Mouse (Mus musculus) forebrain, embryonic 11.5 days (tissue): ENCODE data around the gene Insig2. TPM values are rescaled to one million over a fixed set of nuclear protein-coding genes. Genes with fewer than 3 reads are reported as not detected.

Source experiments
- ATAC-seq: fragments of 200-750 bp; cut with Nextera tagmentation; replicated peaks from 2 replicates; pipeline ENCODE4 v1.8.0; 2017; ENCODE audit warnings: moderate TSS enrichment; ENCODE audit not compliant: low FRiP score
- DNase-seq: peaks from one replicate; pipeline ENCODE4 v3.0.0-alpha.2; 2017; ENCODE audit warnings: low spot score
- H3K27ac ChIP-seq: fragments of 300-500 bp; sonication (generic); 2 replicates; pipeline ENCODE4 v1.5.1; 2014; ENCODE audit warnings: low read depth, low read length
- H3K27me3 ChIP-seq: fragments of 300-500 bp; sonication (generic); 2 replicates; pipeline ENCODE4 v1.6.1; 2014; ENCODE audit warnings: mild to moderate bottlenecking, low read length, mixed read lengths; ENCODE audit not compliant: control insufficient read depth, insufficient read depth
- H3K36me3 ChIP-seq: fragments of 300-500 bp; sonication (generic); 2 replicates; pipeline ENCODE4 v1.6.1; 2014; ENCODE audit warnings: mild to moderate bottlenecking, low read length, moderate library complexity, mixed read lengths; ENCODE audit not compliant: control insufficient read depth, insufficient read depth
- H3K4me1 ChIP-seq: fragments of 300-500 bp; sonication (generic); replicated peaks from 2 replicates; pipeline ENCODE4 v1.6.1; 2014; ENCODE audit warnings: low read length, mixed read lengths; ENCODE audit not compliant: control insufficient read depth, insufficient read depth
- H3K4me2 ChIP-seq: fragments of 300-500 bp; sonication (generic); 2 replicates; pipeline ENCODE4 v1.6.1; 2014; ENCODE audit warnings: low read depth, mild to moderate bottlenecking, low read length, moderate library complexity, mixed read lengths; ENCODE audit not compliant: severe bottlenecking
- H3K4me3 ChIP-seq: fragments of 300-500 bp; sonication (generic); 2 replicates; pipeline ENCODE4 v1.5.1; 2014; ENCODE audit warnings: low read depth, low read length
- H3K9ac ChIP-seq: fragments of 300-500 bp; sonication (generic); 2 replicates; pipeline ENCODE4 v1.6.1; 2014; ENCODE audit warnings: low read length
- H3K9me3 ChIP-seq: fragments of 300-500 bp; sonication (generic); 2 replicates; pipeline ENCODE4 v1.6.1; 2016; ENCODE audit warnings: low read length, mixed read lengths; ENCODE audit not compliant: control insufficient read depth
- WGBS: fragments of 180-500 bp; shearing (Covaris S2); extraction: QIAGEN DNeasy Blood & Tissue Kit; methylation state at CpG from one replicate; pipeline ENCODE4 v1.1.7; 2014; 5-methylcytosine and 5-hydroxymethylcytosine counted together
- polyA plus RNA-seq: library from polyadenylated mRNA; unstranded; fragments of >200 nt; fragmentation: Nextera tagmentation; extraction: Ambion mirVana; gene quantifications from 2 replicates; pipeline ENCODE4 v1.2.1, GENCODE M21; 2014

The Insig2 gene
- polyA plus RNA-seq, 1 experiment from 2014 or later: 16.7 TPM

DNA sequence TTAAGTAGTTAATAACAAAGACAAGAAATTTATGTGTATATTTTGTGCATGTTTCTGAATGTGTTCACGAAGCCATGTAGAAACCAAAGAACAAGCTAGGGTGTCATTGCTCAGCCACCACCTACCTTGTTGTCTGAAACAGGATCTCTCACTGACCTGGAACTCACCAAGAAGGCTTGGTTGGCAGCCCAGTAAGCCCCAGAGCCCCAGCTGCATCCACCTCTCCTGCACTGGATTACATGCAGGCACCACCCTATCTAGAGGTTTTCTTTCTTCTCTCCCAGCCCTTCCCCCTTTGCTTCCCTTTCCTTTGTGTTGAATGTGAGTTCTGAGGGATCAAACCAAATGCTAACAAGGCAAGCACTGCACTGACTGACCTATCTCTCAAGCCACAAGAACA is 19.2 kb downstream of the Insig2 start:
- H3K27me3 ChIP-seq: no peaks in the 10 kb centered on the region
- ATAC-seq: no peak
- no peaks in the 10 kb centered on the region for H3K4me1 ChIP-seq
- H3K9me3 ChIP-seq: no peaks in the 10 kb centered on the region
- WGBS: 90% methylated on average over 1 of the region's 1 CpGs
- no peak overlapping the region for H3K27ac ChIP-seq
- H3K4me3 ChIP-seq: no peak overlapping the region
- no peaks in the 10 kb centered on the region; the same call in 1 of the 2 replicates for H3K36me3 ChIP-seq
- H3K9ac ChIP-seq: no peak overlapping the region
- no peak overlapping the region for H3K4me2 ChIP-seq
- no peak for DNase-seq

DNA sequence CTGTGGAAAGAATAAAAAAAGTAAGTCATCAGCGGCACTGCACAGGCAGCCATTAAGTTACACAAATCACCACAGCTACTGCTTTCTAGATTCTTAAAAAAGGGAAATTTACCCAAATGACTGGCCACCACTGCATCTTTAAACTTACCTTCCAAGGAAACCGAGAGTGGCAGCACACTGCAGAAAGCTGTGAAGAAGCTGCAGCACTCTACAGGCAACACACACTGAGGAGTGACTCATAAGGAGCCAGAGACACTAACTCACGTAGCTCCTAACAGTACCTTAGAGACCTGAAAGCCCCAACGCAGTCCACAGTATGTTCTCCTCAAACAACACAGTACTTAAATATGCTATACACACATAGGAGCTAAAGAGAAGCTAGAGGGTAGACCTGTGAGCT is 20.1 kb downstream of the Insig2 start:
- Histone ChIP-seq H3K4me1 (no peaks in the 10 kb centered on the region), H3K27ac (no peak overlapping the region), H3K9me3 (no peaks in the 10 kb centered on the region), H3K9ac (no peak overlapping the region), H3K4me2 (no peak overlapping the region), H3K27me3 (no peaks in the 10 kb centered on the region), H3K4me3 (no peak overlapping the region), H3K36me3 (no peaks in the 10 kb centered on the region; the same call in 1 of the 2 replicates)
- WGBS: 91% methylated on average over 4 of the region's 4 CpGs
- ATAC-seq (no peak), DNase-seq (no peak)

DNA sequence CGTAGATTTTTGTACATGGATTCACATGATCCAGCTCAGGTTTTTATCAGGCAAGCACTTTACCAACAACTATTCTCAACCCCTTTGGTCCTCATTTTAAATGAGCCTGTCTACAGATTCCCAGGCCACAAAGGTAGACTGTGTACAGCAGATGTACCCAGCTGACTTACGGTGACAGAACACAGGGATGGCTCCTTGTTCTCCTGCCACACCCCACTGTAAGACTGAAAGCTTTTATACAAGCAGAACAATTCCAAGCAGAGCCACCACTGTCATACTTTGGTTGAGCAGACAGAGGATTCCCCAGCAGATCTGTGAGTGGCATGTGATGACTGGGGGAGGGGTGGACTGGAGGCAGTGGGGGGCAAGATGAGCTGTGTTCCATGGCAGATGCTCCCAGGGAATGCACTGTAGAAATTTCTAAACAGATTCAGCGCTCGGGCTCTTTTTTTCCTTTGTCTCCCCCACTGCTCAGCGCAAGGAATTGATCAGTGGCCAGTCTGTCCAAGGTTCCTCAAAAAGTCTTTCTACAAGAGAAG is 35.6 kb downstream of the Insig2 start:
- H3K4me3 ChIP-seq: no peak overlapping the region
- H3K27ac ChIP-seq: no peak overlapping the region
- no peak for ATAC-seq
- 86% methylated on average over 5 of the region's 5 CpGs for WGBS
- H3K9ac ChIP-seq: no peak overlapping the region
- DNase-seq: no peak
- no peaks in the 10 kb centered on the region for H3K36me3 ChIP-seq
- H3K27me3 ChIP-seq: no peaks in the 10 kb centered on the region
- H3K4me2 ChIP-seq: no peak overlapping the region
- no peaks in the 10 kb centered on the region for H3K9me3 ChIP-seq
- no peaks in the 10 kb centered on the region for H3K4me1 ChIP-seq

DNA sequence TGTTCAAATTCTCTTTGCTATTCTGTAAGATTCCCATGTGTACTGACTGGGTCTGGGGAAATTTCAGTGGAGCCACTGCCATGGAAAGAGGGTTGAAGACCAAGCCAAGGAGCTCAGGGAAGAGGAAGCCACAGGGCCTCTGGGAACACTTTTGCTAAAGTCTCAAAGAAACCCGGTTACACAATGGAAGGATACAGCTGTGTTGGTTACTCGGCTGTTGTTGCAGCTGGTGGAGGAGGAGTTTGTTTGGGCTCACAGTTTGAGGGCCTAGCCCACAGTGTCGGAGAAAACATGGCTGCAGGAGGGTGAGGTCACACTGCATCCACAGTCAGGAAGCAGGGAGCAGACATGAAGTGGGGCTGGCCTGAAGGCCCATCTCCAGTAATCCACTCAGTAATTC is 38.8 kb downstream of the Insig2 start:
- Histone ChIP-seq H3K4me3 (no peak overlapping the region), H3K4me2 (no peak overlapping the region), H3K9ac (no peak overlapping the region), H3K27ac (no peak overlapping the region), H3K9me3 (no peaks in the 10 kb centered on the region), H3K4me1 (no peaks in the 10 kb centered on the region), H3K27me3 (no peaks in the 10 kb centered on the region), H3K36me3 (no peaks in the 10 kb centered on the region)
- ATAC-seq: no peak
- WGBS: 66% methylated on average over 3 of the region's 3 CpGs
- no peak for DNase-seq

DNA sequence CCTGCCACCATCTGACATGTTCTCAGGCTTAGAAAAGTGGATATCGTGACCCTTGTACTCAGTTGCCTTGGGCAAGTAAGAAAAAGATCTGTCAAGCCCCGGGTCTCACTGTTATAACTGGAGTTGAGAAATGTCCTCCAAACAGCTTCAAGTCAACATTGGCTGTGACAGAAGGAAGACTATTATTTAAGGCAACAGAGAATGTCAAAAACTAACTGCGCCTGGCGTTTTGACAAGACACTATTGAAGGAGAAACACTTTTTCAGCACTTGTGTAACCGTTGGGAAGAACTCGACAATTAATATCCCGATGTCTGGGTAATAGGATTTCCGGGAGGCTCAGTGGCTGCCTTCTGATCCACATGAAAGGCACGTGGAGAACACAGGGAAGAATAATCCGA is 41.5 kb downstream of the Insig2 start:
- H3K4me1 ChIP-seq: no peaks in the 10 kb centered on the region
- no peak overlapping the region for H3K9ac ChIP-seq
- ATAC-seq (no peak), DNase-seq (no peak)
- H3K4me3 ChIP-seq: no peak overlapping the region
- H3K4me2 ChIP-seq: no peak overlapping the region
- WGBS: 86% methylated on average over 10 of the region's 10 CpGs
- no peaks in the 10 kb centered on the region for H3K9me3 ChIP-seq
- no peaks in the 10 kb centered on the region for H3K36me3 ChIP-seq
- no peaks in the 10 kb centered on the region for H3K27me3 ChIP-seq
- no peak overlapping the region for H3K27ac ChIP-seq

DNA sequence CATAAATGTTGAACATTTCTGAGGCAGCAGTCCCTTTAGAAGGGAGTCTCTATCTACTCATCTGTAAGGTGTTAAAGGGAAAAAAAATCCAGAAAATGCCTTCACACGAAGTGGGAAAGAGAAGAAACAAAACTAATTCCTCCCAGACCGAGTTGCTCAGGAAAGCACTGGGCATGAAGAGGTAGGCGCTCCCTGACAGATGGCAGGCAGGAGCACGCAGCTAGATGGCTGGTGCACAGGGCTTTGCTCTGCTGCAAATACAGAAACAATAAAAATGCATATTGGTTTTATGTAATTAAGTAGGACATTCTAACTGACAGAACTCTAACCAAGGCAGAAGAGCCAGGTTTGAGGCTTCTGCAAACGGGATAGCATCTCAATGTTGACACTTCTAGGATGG is 42.0 kb downstream of the Insig2 start:
- Histone ChIP-seq H3K4me3 (no peak overlapping the region), H3K27ac (no peak overlapping the region), H3K4me1 (no peaks in the 10 kb centered on the region), H3K9me3 (no peaks in the 10 kb centered on the region), H3K36me3 (no peaks in the 10 kb centered on the region), H3K9ac (no peak overlapping the region), H3K27me3 (no peaks in the 10 kb centered on the region), H3K4me2 (no peak overlapping the region)
- DNase-seq: no peak
- no peak for ATAC-seq
- WGBS: 76% methylated on average over 5 of the region's 5 CpGs

DNA sequence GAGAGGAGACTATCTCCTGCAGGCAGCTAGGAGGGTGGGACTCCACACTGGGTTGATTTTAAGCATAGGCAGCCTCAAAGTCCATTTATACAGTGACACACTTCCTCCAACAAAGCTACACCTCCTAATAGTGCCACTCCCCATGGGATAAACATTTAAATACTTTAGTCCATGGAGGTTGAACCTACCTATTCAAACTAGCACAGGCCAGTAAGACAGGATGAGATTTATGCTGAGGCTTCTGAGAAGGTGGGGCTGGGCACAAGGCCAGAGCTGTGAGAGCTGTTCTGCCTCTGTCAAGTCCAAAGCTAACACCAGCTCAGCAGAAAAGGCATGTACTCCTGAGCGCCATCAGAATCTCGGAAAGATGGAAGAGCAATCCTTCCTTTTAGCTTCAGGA is 48.2 kb downstream of the Insig2 start:
- Histone ChIP-seq H3K36me3 (no peaks in the 10 kb centered on the region), H3K4me1 (no peaks in the 10 kb centered on the region), H3K4me2 (no peak overlapping the region), H3K27ac (no peak overlapping the region), H3K27me3 (no peaks in the 10 kb centered on the region), H3K9ac (no peak overlapping the region), H3K4me3 (no peak overlapping the region), H3K9me3 (no peaks in the 10 kb centered on the region)
- WGBS: 95% methylated on average over 2 of the region's 2 CpGs
- DNase-seq: no peak
- no peak for ATAC-seq

DNA sequence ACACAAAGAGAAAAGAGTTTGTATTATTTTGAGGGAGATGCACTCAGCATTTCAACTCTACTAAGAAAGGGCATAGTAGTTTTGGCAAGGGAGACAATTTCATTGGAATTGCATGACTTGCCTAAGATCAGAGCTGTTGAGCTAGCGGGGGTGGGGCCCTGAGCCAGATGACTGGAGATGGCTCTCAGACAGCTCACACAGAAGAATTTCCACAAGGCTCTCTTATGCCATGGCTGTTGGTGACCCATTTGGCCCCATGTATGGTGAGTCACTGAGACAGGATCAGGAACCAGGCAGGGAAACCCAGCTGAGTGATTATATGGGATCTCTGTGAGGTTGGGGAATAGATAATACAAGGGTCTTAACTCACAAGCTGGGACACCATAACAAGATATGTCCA is 51.9 kb downstream of the Insig2 start:
- ATAC-seq (no peak), DNase-seq (no peak)
- H3K4me2 ChIP-seq: no peak overlapping the region
- no peaks in the 10 kb centered on the region for H3K36me3 ChIP-seq
- H3K27ac ChIP-seq: no peak overlapping the region
- no peaks in the 10 kb centered on the region for H3K4me1 ChIP-seq
- no peaks in the 10 kb centered on the region for H3K27me3 ChIP-seq
- no peak overlapping the region for H3K9ac ChIP-seq
- H3K9me3 ChIP-seq: no peaks in the 10 kb centered on the region
- WGBS: 83% methylated on average over 1 of the region's 1 CpGs
- no peak overlapping the region for H3K4me3 ChIP-seq

DNA sequence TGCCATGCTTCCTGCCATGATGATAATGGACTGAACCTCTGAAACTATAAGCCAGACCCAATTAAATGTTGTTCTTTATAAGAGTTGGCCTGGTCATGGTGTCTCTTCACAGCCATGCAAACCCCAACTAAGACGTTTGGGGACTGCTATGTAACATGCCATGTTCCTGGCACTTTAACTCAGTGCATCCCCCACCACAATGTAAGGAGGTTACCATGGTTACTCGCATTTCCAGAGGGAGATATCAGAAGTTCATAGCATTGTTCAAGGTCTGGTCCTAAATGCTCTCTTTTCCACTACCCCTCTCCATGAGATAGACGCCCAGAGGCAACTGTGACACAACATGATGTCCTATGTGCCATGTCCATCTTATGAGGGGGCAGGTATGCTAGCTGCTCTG is 54.0 kb downstream of the Insig2 start:
- H3K9me3 ChIP-seq: no peaks in the 10 kb centered on the region
- WGBS: 73% methylated on average over 3 of the region's 3 CpGs

More for the DNA sequence above, 54.0 kb downstream of the Insig2 start:
- no peak for DNase-seq
- Histone ChIP-seq H3K4me1 (no peaks in the 10 kb centered on the region), H3K9ac (no peak overlapping the region), H3K27me3 (no peaks in the 10 kb centered on the region), H3K4me3 (no peak overlapping the region), H3K4me2 (no peak overlapping the region), H3K36me3 (no peaks in the 10 kb centered on the region), H3K27ac (no peak overlapping the region)
- ATAC-seq: no peak
